Mouse (Mus musculus) forebrain, embryonic 16.5 days (tissue): ENCODE data around the gene Gm10392. TPM values are rescaled to one million over a fixed set of nuclear protein-coding genes. Genes with fewer than 3 reads are reported as not detected.

Experiments
- ATAC-seq: fragments of 200-750 bp; cut with Nextera tagmentation; 2 replicates; pipeline ENCODE4 v1.8.0; 2017; ENCODE audit warnings: mild to moderate bottlenecking, moderate library complexity
- H3K27ac ChIP-seq: fragments of 300-500 bp; sonication (generic); 2 replicates; pipeline ENCODE4 v1.5.1; 2014; ENCODE audit warnings: low read length, control low read depth
- H3K27me3 ChIP-seq: fragments of 300-500 bp; sonication (generic); replicated peaks from 2 replicates; pipeline ENCODE4 v1.6.1; 2014; ENCODE audit warnings: low read length; ENCODE audit not compliant: control insufficient read depth, insufficient read depth
- H3K36me3 ChIP-seq: fragments of 300-500 bp; sonication (generic); 2 replicates; pipeline ENCODE4 v1.6.1; 2014; ENCODE audit not compliant: control insufficient read depth, insufficient read depth
- H3K4me1 ChIP-seq: fragments of 300-500 bp; sonication (generic); replicated peaks from 2 replicates; pipeline ENCODE4 v1.6.1; 2014; ENCODE audit warnings: low read length; ENCODE audit not compliant: control insufficient read depth, insufficient read depth
- H3K4me2 ChIP-seq: fragments of 300-500 bp; sonication (generic); 2 replicates; pipeline ENCODE4 v1.6.1; 2014; ENCODE audit warnings: mild to moderate bottlenecking, low read length, control low read depth
- H3K4me3 ChIP-seq: fragments of 300-500 bp; sonication (generic); replicated peaks from 2 replicates; pipeline ENCODE4 v1.5.1; 2014; ENCODE audit warnings: mild to moderate bottlenecking, low read length, control low read depth
- H3K9ac ChIP-seq: fragments of 300-500 bp; sonication (generic); replicated peaks from 2 replicates; pipeline ENCODE4 v1.6.1; 2014; ENCODE audit warnings: low read depth, low read length, control low read depth
- H3K9me3 ChIP-seq: fragments of 300-500 bp; sonication (generic); 2 replicates; pipeline ENCODE4 v1.6.1; 2016; ENCODE audit warnings: low read length; ENCODE audit not compliant: control insufficient read depth
- WGBS: fragments of 180-500 bp; shearing (Covaris S2); extraction: QIAGEN DNeasy Blood & Tissue Kit; methylation state at CpG from one replicate; pipeline ENCODE4 v1.1.7; 2014; 5-methylcytosine and 5-hydroxymethylcytosine counted together
- polyA plus RNA-seq: library from polyadenylated mRNA; unstranded; fragments of >200 nt; fragmentation: Nextera tagmentation; extraction: Ambion mirVana; gene quantifications from 2 replicates; pipeline ENCODE4 v1.2.1, GENCODE M21; 2015

Gm10392 gene
- polyA plus RNA-seq, 1 experiment from 2014 or later: not detected

GRCm38 (mm10) chr11:77494344-77494676 lies 24.7 kb downstream of the Gm10392 start:
- no peak for ATAC-seq
- peak overlapping the region; percentile 73 for H3K4me2 ChIP-seq
- H3K27me3 ChIP-seq: no peaks in the 10 kb centered on the region
- H3K36me3 ChIP-seq: no peaks in the 10 kb centered on the region
- H3K4me1 ChIP-seq: peaks cover 47% of the 10 kb centered on the region
- H3K9ac ChIP-seq: peak overlapping the region; percentile 88
- peak overlapping the region; percentile 71 for H3K4me3 ChIP-seq
- H3K9me3 ChIP-seq: no peaks in the 10 kb centered on the region
- peak overlapping the region; percentile 78 for H3K27ac ChIP-seq
- WGBS: 35% methylated on average over 4 of the region's 4 CpGs

GRCm38 (mm10) chr11:77493512-77494343 lies 25.3 kb downstream of the Gm10392 start, which contains the start of gene Git1:
Gene Git1, plus strand, starts transcription at chr11:77493562.
- Histone ChIP-seq H3K27ac (peak within 1 kb of the TSS; percentile 95), H3K4me2 (peak within 1 kb of the TSS; percentile 94), H3K27me3 (no peaks in the 10 kb centered on the region), H3K4me3 (peak within 1 kb of the TSS; percentile 71), H3K4me1 (peaks cover 47% of the 10 kb centered on the region), H3K9ac (peak within 1 kb of the TSS; percentile 88), H3K9me3 (no peaks in the 10 kb centered on the region), H3K36me3 (no peaks in the 10 kb centered on the region)
- under 1% methylated on average over 62 of the region's 74 CpGs for whole genome bisulfite sequencing
- no peak for ATAC-seq

GRCm38 (mm10) chr11:77492911-77493332 lies 26.1 kb downstream of the Gm10392 start:
- H3K4me1 ChIP-seq: peaks cover 53% of the 10 kb centered on the region
- no peaks in the 10 kb centered on the region for H3K36me3 ChIP-seq
- H3K9ac ChIP-seq: peak overlapping the region; percentile 88
- H3K4me2 ChIP-seq: peak overlapping the region; percentile 94
- H3K4me3 ChIP-seq: peak overlapping the region; percentile 71
- peak; percentile 76 for ATAC-seq
- H3K27ac ChIP-seq: peak overlapping the region; percentile 87
- no peaks in the 10 kb centered on the region for H3K9me3 ChIP-seq
- 0% methylated on average over 27 of the region's 32 CpGs for WGBS
- H3K27me3 ChIP-seq: no peaks in the 10 kb centered on the region

GRCm38 (mm10) chr11:77492311-77492871 lies 26.6 kb downstream of the Gm10392 start:
- no peaks in the 10 kb centered on the region for H3K36me3 ChIP-seq
- peak overlapping the region; percentile 71 for H3K4me3 ChIP-seq

GRCm38 (mm10) chr11:77491502-77492291 lies 27.3 kb downstream of the Gm10392 start:
- peak overlapping the region; percentile 95 for H3K27ac ChIP-seq
- peak overlapping the region; percentile 71 for H3K4me3 ChIP-seq
- WGBS: under 1% methylated on average over 23 of the region's 23 CpGs
- peaks cover 63% of the 10 kb centered on the region for H3K4me1 ChIP-seq
- peak overlapping the region; percentile 94 for H3K4me2 ChIP-seq
- ATAC-seq: peak; percentile 61
- peak overlapping the region; percentile 88 for H3K9ac ChIP-seq
- no peaks in the 10 kb centered on the region for H3K27me3 ChIP-seq
- no peaks in the 10 kb centered on the region for H3K9me3 ChIP-seq
- no peaks in the 10 kb centered on the region for H3K36me3 ChIP-seq

More at GRCm38 (mm10) chr11:77492311-77492871, 26.6 kb downstream of the Gm10392 start:
- ATAC-seq: no peak
- H3K4me2 ChIP-seq: peak overlapping the region; percentile 94
- peak overlapping the region; percentile 88 for H3K9ac ChIP-seq
- WGBS: under 1% methylated on average over 13 of the region's 18 CpGs
- peak overlapping the region; percentile 95 for H3K27ac ChIP-seq
- peaks cover 58% of the 10 kb centered on the region for H3K4me1 ChIP-seq
- no peaks in the 10 kb centered on the region for H3K27me3 ChIP-seq
- H3K9me3 ChIP-seq: no peaks in the 10 kb centered on the region

GRCm38 (mm10) chr11:77491123-77491501 lies 27.9 kb downstream of the Gm10392 start:
- WGBS: 0% methylated on average over 13 of the region's 13 CpGs
- no peaks in the 10 kb centered on the region for H3K9me3 ChIP-seq
- H3K4me3 ChIP-seq: peak overlapping the region; percentile 71
- peaks cover 69% of the 10 kb centered on the region for H3K4me1 ChIP-seq
- no peaks in the 10 kb centered on the region for H3K36me3 ChIP-seq
- peak overlapping the region; percentile 88 for H3K9ac ChIP-seq
- peak; percentile 77 for ATAC-seq
- peak overlapping the region; percentile 95 for H3K27ac ChIP-seq
- peak overlapping the region; percentile 94 for H3K4me2 ChIP-seq
- H3K27me3 ChIP-seq: no peaks in the 10 kb centered on the region

GRCm38 (mm10) chr11:77490451-77490850 lies 28.5 kb downstream of the Gm10392 start:
- no peaks in the 10 kb centered on the region for H3K9me3 ChIP-seq
- H3K27me3 ChIP-seq: no peaks in the 10 kb centered on the region
- peaks cover 73% of the 10 kb centered on the region for H3K4me1 ChIP-seq
- no peaks in the 10 kb centered on the region for H3K36me3 ChIP-seq
- peak overlapping the region; percentile 97 for H3K9ac ChIP-seq
- H3K4me3 ChIP-seq: peak overlapping the region; percentile 71
- peak overlapping the region; percentile 95 for H3K27ac ChIP-seq
- no peak for ATAC-seq
- WGBS: 64% methylated on average over 6 of the region's 6 CpGs
- H3K4me2 ChIP-seq: peak overlapping the region; percentile 94

- Histone ChIP-seq H3K27ac (peak within 1 kb of the TSS; percentile 95), H3K4me1 (peaks cover 73% of the 10 kb centered on the region), H3K9me3 (no peaks in the 10 kb centered on the region), H3K27me3 (no peaks in the 10 kb centered on the region), H3K9ac (peak within 1 kb of the TSS; percentile 97), H3K4me2 (peak within 1 kb of the TSS; percentile 94), H3K4me3 (peak within 1 kb of the TSS; percentile 71), H3K36me3 (no peaks in the 10 kb centered on the region)
- WGBS: 0% methylated on average over 54 of the region's 87 CpGs
- peak; percentile 62 for ATAC-seq
Measured at GRCm38 (mm10) chr11:77489591-77490235, 29.3 kb downstream of the Gm10392 start, which contains the start of gene Ankrd13b. Gene Ankrd13b, minus strand, starts transcription at chr11:77489678.
